Mouse (Mus musculus): ENCODE data around the gene Cdh13.

DNA sequence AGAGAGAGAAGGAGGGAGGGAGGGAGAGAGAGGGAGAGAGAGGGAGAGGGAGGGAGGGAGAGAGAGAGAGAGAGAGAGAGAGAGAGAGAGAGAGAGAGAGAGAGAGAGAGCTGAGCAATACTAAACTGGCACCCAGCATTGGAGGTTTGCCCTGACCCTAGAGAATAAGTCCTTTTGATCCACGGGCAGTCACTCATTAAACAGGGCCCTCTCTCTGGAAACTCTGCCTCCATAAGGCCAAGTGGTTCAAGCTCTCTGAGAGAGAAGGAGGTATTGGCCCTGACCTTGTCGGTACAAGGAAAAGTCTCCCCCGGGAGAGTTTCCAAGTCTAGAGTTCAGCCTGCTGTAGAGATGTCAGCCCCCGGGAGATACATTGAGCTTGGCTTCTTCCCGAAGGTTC is 564.5 kb downstream of the Cdh13 start:
- TF ChIP-seq CTCF (IDR thresholded peaks at IDR 0.05; ENCODE audit: borderline replicate concordance, insufficient read depth, low read depth, low read length): no peak
- TF ChIP-seq POLR2A (IDR thresholded peaks at IDR 0.05; ENCODE audit: borderline replicate concordance, insufficient read depth, low read length): no peak
